Mouse (Mus musculus) G1E (cell line): ENCODE results near the gene Plcl2.

Source experiments
- CTCF ChIP-seq: IDR thresholded peaks from 2 replicates; pipeline ENCODE4 v1.5.1; 2012; ENCODE audit warnings: low read depth, low read length, inconsistent platforms, mixed read lengths
- GATA1 ChIP-seq: IDR thresholded peaks from 2 replicates; pipeline ENCODE4 v1.6.1; 2012; ENCODE audit warnings: borderline replicate concordance, low read length, inconsistent platforms, mixed read lengths
- GATA2 ChIP-seq: IDR thresholded peaks from 2 replicates; pipeline ENCODE4 v1.6.1; 2012; ENCODE audit warnings: low read depth, low read length, inconsistent platforms, borderline replicate concordance
- POLR2AphosphoS5 ChIP-seq: IDR thresholded peaks from 2 replicates; pipeline ENCODE4 v1.6.1; 2012; ENCODE audit warnings: low read depth, low read length, inconsistent platforms; ENCODE audit not compliant: insufficient replicate concordance
- TAL1 ChIP-seq: conservative IDR thresholded peaks from 2 replicates; pipeline ENCODE4 v1.6.1; 2012; ENCODE audit warnings: low read depth, low read length, inconsistent platforms, mixed read lengths

DNA sequence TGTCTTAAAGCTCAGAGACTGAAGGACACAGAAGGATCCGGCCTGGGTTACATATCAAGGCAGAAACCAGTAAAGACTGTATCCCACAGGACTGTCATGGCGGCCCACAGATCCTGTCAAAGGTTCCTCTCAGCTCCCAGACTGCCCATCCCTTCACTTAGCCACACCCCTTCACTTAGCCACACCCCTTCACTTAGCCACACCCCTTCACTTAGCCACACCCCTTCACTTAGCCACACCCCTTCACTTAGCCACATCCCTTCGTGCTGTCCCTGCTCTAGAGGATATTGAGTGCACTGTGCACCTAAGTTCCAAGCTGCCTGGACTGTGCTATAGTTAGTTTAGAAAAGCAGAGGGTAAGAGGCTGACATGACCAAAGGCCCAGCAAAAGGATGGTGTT lies 118.5 kb downstream of the Plcl2 start:
- TF ChIP-seq CTCF (no peak), GATA1 (no peak), POLR2AphosphoS5 (no peak), TAL1 (no peak), GATA2 (no peak)
